Mouse (Mus musculus): ENCODE results near the gene Shq1. TPM values are rescaled to one million over a fixed set of nuclear protein-coding genes. Genes with fewer than 3 reads are reported as not detected.

Gene Shq1
- polyA plus RNA-seq (2012; rRNA removed), result 3.1 and 3.6 TPM in 2 replicates

DNA sequence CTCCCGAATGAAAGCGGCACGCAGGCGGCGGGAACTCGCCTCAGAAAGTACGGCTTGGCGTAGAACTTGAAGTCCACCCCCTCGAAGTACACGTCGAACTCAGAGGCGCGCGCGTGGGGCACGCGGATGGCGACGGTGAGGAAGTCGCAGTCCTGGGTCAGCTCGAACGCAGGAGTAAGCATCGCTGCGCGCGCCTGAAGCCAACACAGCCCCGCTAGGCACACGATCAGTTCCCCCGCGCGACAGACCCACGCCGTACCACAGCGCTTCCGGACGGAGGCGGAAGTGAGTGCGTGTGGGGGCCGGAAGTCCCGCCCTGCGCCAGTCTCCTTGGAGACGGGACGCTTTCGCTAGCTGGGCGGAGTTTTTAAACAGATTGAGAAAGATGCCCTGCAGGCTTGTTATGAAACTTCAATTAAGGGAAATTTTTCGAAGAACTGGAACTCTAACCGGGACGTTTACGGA, at the start of gene Shq1:
Shq1 (minus strand) TSS at position 278 of the 465 bp plus-strand sequence.
- Histone ChIP-seq H3K4me1 (ENCODE audit: control insufficient read depth, insufficient read depth, insufficient read length) (no peaks in the 10 kb centered on the region), H3K36me3 (ENCODE audit: control insufficient read depth, insufficient read depth, low read length) (no peaks in the 10 kb centered on the region), H3K4me3 (ENCODE audit: extremely low read depth, insufficient read depth, insufficient read length) (peak within 1 kb of the TSS; percentile 86), H3K27me3 (ENCODE audit: control insufficient read depth, insufficient read depth, low read length) (no peaks in the 10 kb centered on the region), H3K27ac (ENCODE audit: insufficient read depth, low read length) (peak within 1 kb of the TSS; percentile 20; the same call in 1 of the 2 replicates)
- TF ChIP-seq CTCF (IDR thresholded peaks at IDR 0.05; ENCODE audit: extremely low read depth, insufficient read depth, insufficient read length, insufficient replicate concordance) (no peak), POLR2A (IDR thresholded peaks at IDR 0.05; ENCODE audit: low read depth, low read length) (peak; percentile 40; the same call in 1 of the 2 replicates)
- WGBS, result under 1% methylated on average over 49 of the region's 49 CpGs
- DNase-seq (ENCODE audit: low read depth in 1 of 2, low spot score in 2 of 2), result peak; percentile 79 to 83

DNA sequence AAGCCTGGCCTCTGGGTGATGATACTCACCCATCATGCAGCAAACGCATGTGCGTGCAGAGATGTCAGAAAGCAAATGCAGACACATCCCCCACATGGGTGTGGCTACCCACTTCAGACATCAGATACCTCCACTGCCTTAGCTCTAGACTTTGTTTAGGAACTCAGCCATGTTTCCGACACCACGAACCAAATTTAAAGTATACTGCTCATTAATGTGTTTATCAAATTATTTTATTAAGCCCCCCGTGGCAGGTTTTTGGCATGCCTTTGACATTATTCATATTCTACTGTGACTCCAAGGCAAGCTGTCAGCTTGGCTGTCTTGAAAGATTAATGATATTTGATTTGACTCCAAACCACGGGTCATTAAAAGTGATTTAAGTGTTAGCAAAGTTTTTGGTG, 49.1 kb upstream of the Shq1 start:
- Histone ChIP-seq H3K27ac (ENCODE audit: insufficient read depth, low read length) (no peak overlapping the region), H3K4me1 (ENCODE audit: control insufficient read depth, insufficient read depth, insufficient read length) (no peaks in the 10 kb centered on the region), H3K4me3 (ENCODE audit: extremely low read depth, insufficient read depth, insufficient read length) (no peak overlapping the region), H3K27me3 (ENCODE audit: control insufficient read depth, insufficient read depth, low read length) (no peaks in the 10 kb centered on the region; the same call in 1 of the 2 replicates), H3K36me3 (ENCODE audit: control insufficient read depth, insufficient read depth, low read length) (no peaks in the 10 kb centered on the region)
- WGBS, result 69% methylated on average over 6 of the region's 6 CpGs
- no peak for DNase-seq (ENCODE audit: low read depth in 1 of 2, low spot score in 2 of 2)
- no peak for TF ChIP-seq CTCF (IDR thresholded peaks at IDR 0.05; ENCODE audit: extremely low read depth, insufficient read depth, insufficient read length, insufficient replicate concordance)
- no peak for TF ChIP-seq POLR2A (IDR thresholded peaks at IDR 0.05; ENCODE audit: low read depth, low read length)

DNA sequence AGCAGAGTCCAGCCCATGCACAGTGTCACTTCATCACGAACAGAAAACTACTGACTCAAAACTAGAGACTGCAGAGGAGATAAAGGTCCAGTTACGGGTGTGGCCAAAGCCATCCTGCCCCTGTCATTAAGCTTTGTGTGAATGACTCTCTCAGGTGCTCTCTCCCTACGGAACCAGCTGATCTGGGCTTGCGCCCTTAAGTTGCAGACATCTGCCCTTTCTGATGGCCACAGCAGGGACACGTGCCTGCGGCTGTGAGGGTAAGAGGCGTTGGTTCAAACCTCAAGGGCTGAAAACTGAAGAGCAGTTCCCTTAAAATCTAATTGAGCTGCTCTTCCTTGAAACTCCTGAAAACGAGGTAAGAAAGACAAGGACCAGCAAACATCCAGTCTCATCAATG, 45.9 kb upstream of the Shq1 start:
- TF ChIP-seq POLR2A (IDR thresholded peaks at IDR 0.05; ENCODE audit: low read depth, low read length) (no peak), CTCF (IDR thresholded peaks at IDR 0.05; ENCODE audit: extremely low read depth, insufficient read depth, insufficient read length, insufficient replicate concordance) (no peak)
- H3K27ac ChIP-seq (ENCODE audit: insufficient read depth, low read length), result no peak overlapping the region
- H3K27me3 ChIP-seq (ENCODE audit: control insufficient read depth, insufficient read depth, low read length), result no peaks in the 10 kb centered on the region
- no peak overlapping the region for H3K4me3 ChIP-seq (ENCODE audit: extremely low read depth, insufficient read depth, insufficient read length)
- DNase-seq (ENCODE audit: low read depth in 1 of 2, low spot score in 2 of 2), result no peak
- 80% methylated on average over 8 of the region's 8 CpGs for WGBS
- H3K36me3 ChIP-seq (ENCODE audit: control insufficient read depth, insufficient read depth, low read length), result no peaks in the 10 kb centered on the region
- H3K4me1 ChIP-seq (ENCODE audit: control insufficient read depth, insufficient read depth, insufficient read length), result no peaks in the 10 kb centered on the region

DNA sequence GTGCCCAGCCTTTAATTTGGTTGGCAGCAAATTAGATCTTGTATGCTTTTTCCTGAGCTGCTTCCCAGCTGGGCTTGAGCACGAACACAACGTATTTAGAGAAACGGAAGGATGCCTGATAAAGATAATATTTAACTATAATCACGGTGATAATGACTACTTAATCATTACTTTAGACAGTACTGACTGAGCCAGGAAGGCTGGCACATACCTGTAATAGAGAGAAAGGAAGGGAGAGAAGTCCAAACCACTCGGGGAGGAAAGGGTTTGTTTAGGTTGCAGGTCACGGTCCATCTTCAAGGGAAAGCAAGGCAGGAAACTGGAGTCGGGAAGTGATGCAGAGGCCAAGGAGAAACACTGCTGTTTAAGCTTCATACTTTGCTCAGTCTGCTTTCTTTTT, 45.2 kb upstream of the Shq1 start:
- no peak for TF ChIP-seq POLR2A (IDR thresholded peaks at IDR 0.05; ENCODE audit: low read depth, low read length)
- no peak for TF ChIP-seq CTCF (IDR thresholded peaks at IDR 0.05; ENCODE audit: extremely low read depth, insufficient read depth, insufficient read length, insufficient replicate concordance)
- Histone ChIP-seq H3K27ac (ENCODE audit: insufficient read depth, low read length) (no peak overlapping the region), H3K36me3 (ENCODE audit: control insufficient read depth, insufficient read depth, low read length) (no peaks in the 10 kb centered on the region), H3K27me3 (ENCODE audit: control insufficient read depth, insufficient read depth, low read length) (no peaks in the 10 kb centered on the region), H3K4me3 (ENCODE audit: extremely low read depth, insufficient read depth, insufficient read length) (no peak overlapping the region), H3K4me1 (ENCODE audit: control insufficient read depth, insufficient read depth, insufficient read length) (no peaks in the 10 kb centered on the region)
- WGBS, result 86% methylated on average over 7 of the region's 7 CpGs
- no peak for DNase-seq (ENCODE audit: low read depth in 1 of 2, low spot score in 2 of 2)

DNA sequence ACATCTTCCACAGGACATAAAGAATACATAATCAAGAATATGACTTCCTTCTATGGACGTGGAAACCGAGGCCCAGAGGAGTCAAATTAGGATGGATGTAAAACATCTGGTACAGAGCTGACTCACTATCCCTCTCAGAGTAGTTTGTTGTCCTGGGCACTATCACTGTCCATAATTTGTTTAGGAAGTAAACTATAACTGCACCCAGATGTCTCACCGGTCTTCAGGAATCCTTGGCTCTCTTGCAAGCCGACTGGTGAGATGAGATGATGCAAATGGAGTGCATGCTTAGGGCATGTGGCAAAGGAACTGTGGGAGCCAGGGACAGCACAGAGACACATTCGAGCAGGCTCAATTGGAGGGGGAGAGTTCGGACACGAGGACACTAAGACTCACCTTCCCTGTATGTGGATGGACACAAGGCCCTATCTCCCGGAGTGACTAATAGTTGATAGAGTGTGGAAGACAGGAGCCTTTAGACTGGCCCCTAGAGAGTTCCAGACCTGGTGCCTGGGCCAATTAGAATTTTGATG, 44.4 kb upstream of the Shq1 start:
- TF ChIP-seq CTCF (IDR thresholded peaks at IDR 0.05; ENCODE audit: extremely low read depth, insufficient read depth, insufficient read length, insufficient replicate concordance) (no peak), POLR2A (IDR thresholded peaks at IDR 0.05; ENCODE audit: low read depth, low read length) (no peak)
- WGBS, result 89% methylated on average over 8 of the region's 8 CpGs
- no peaks in the 10 kb centered on the region for H3K4me1 ChIP-seq (ENCODE audit: control insufficient read depth, insufficient read depth, insufficient read length)
- no peak overlapping the region for H3K27ac ChIP-seq (ENCODE audit: insufficient read depth, low read length)
- no peak for DNase-seq (ENCODE audit: low read depth in 1 of 2, low spot score in 2 of 2)
- H3K27me3 ChIP-seq (ENCODE audit: control insufficient read depth, insufficient read depth, low read length), result no peaks in the 10 kb centered on the region
- H3K36me3 ChIP-seq (ENCODE audit: control insufficient read depth, insufficient read depth, low read length), result no peaks in the 10 kb centered on the region
- H3K4me3 ChIP-seq (ENCODE audit: extremely low read depth, insufficient read depth, insufficient read length), result no peak overlapping the region

DNA sequence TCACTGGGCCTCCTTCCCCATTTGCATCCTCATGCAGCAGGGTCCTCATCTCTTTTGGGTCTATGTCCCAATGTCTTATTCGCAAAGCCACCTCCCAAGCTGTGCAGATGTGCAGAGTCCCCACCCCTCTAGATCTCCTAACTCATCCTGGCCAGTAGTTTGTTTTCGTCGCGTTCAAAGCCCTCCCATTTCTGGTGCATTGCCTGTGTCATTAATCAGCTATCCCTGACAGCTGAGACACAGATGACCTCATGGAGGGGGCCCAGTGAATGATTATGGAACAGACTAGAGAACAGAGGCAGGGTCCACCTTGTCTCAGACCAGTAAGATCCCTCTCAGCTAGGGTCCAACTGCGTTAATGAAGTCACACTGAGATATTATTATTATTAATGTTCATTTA, 39.9 kb upstream of the Shq1 start:
- H3K4me3 ChIP-seq (ENCODE audit: extremely low read depth, insufficient read depth, insufficient read length), result no peak overlapping the region

DNA sequence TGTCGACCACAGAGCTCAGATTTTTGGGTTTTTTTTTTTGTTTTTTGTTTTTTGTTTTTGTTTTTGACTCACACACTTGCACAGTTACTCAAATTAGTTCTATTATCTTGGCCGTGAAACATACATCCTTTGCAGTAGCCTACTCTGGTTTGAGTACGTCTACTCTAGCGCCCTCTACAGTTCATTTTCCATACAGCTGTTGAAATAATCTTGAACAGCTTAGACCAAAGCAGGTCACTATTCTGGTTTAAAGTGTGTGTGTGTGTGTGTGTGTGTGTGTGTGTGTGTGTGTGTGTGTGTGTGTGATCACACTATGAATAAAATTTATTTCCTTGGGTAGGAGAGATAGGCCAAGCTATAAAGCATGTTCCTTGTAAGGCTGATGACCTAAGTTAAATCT, 39.2 kb upstream of the Shq1 start:
- Histone ChIP-seq H3K27me3 (ENCODE audit: control insufficient read depth, insufficient read depth, low read length) (no peaks in the 10 kb centered on the region), H3K27ac (ENCODE audit: insufficient read depth, low read length) (no peak overlapping the region), H3K4me1 (ENCODE audit: control insufficient read depth, insufficient read depth, insufficient read length) (no peaks in the 10 kb centered on the region), H3K4me3 (ENCODE audit: extremely low read depth, insufficient read depth, insufficient read length) (no peak overlapping the region), H3K36me3 (ENCODE audit: control insufficient read depth, insufficient read depth, low read length) (no peaks in the 10 kb centered on the region)
- WGBS, result 29% methylated on average over 4 of the region's 4 CpGs
- DNase-seq (ENCODE audit: low read depth in 1 of 2, low spot score in 2 of 2), result no peak
- TF ChIP-seq CTCF (IDR thresholded peaks at IDR 0.05; ENCODE audit: extremely low read depth, insufficient read depth, insufficient read length, insufficient replicate concordance) (no peak), POLR2A (IDR thresholded peaks at IDR 0.05; ENCODE audit: low read depth, low read length) (no peak)

More for the DNA sequence above, 39.9 kb upstream of the Shq1 start:
- no peak overlapping the region for H3K27ac ChIP-seq (ENCODE audit: insufficient read depth, low read length)
- WGBS, result 86% methylated on average over 5 of the region's 5 CpGs
- no peaks in the 10 kb centered on the region for H3K4me1 ChIP-seq (ENCODE audit: control insufficient read depth, insufficient read depth, insufficient read length)
- DNase-seq (ENCODE audit: low read depth in 1 of 2, low spot score in 2 of 2), result no peak
- no peaks in the 10 kb centered on the region for H3K27me3 ChIP-seq (ENCODE audit: control insufficient read depth, insufficient read depth, low read length)
- H3K36me3 ChIP-seq (ENCODE audit: control insufficient read depth, insufficient read depth, low read length), result no peaks in the 10 kb centered on the region
- no peak for TF ChIP-seq POLR2A (IDR thresholded peaks at IDR 0.05; ENCODE audit: low read depth, low read length)
- no peak for TF ChIP-seq CTCF (IDR thresholded peaks at IDR 0.05; ENCODE audit: extremely low read depth, insufficient read depth, insufficient read length, insufficient replicate concordance)

Data from spleen, adult 2 months (tissue).